Mouse (Mus musculus): Measurements from ENCODE around the gene Ccdc9. TPM values are rescaled to one million over a fixed set of nuclear protein-coding genes. Genes with fewer than 3 reads are reported as not detected.
"Not testable (repeated sequence)": the region's sequence is repeated elsewhere in the genome, so short reads cannot be mapped to it uniquely, and the experiment has no call there.

The Ccdc9 gene
- polyA plus RNA-seq, 1 experiment from 2014 or later, result 49.5 TPM

DNA sequence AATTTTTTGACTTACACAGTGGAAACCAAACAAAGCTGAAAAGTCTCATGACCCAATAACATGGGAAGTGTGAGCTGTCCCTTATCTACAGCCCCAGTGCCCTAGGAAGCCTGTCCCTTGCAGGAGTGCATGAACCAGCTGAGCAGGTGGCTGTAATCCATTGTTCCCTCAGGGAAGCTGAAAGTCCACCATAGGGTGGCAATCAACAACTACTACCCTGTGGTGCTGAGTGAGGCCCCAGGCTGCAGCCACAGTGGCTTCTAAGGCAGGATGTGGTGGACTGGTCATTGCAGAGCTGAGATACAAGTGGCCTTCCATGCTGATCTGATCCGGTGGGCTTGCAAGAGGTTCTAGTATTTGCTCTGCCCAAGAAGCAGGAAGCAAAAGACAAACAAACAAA lies 25.5 kb downstream of the Ccdc9 start:
- no peak for ATAC-seq (ENCODE audit: low FRiP score, low read depth)
- no peaks in the 10 kb centered on the region for H3K36me3 ChIP-seq
- no peak overlapping the region for H3K27ac ChIP-seq
- no peak overlapping the region for H3K9ac ChIP-seq
- WGBS, result 76% methylated on average over 1 of the region's 1 CpGs
- H3K4me3 ChIP-seq, result no peak overlapping the region
- H3K27me3 ChIP-seq (replicated peaks), result no peaks in the 10 kb centered on the region
- H3K4me2 ChIP-seq (replicated peaks), result no peak overlapping the region
- peaks cover 6% of the 10 kb centered on the region; the same call in 1 of the 2 replicates for H3K9me3 ChIP-seq
- no peaks in the 10 kb centered on the region for H3K4me1 ChIP-seq

DNA sequence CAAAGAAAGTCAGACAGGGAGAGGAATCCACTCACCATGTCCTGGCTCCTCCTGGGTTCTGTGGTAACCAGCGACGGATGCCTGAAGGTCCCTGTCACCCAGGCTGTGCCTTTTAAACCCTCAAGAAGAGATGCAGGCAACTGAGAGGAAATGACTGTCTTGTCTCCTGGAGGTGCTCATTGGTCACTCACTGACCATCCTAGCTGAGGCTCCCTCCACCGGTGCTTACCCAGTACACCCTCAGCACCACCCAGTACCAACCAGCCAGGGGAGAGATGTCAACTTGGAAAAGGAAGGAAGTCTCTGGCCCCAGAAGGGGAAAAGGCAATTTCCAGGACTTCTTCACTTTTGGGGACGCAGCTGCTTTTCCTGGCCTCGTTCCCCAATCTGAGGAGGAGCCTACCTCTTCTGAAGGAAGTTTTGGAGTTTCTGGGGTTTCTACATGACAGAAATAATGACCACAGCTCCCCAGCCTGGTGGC lies 27.4 kb downstream of the Ccdc9 start, which contains the start of gene C5ar1:
TSS of gene C5ar1 (minus strand) at position 431 of the 481 bp plus-strand sequence.
- no peak within 1 kb of the TSS for H3K4me2 ChIP-seq (replicated peaks)
- ATAC-seq (ENCODE audit: low FRiP score, low read depth), result no peak

DNA sequence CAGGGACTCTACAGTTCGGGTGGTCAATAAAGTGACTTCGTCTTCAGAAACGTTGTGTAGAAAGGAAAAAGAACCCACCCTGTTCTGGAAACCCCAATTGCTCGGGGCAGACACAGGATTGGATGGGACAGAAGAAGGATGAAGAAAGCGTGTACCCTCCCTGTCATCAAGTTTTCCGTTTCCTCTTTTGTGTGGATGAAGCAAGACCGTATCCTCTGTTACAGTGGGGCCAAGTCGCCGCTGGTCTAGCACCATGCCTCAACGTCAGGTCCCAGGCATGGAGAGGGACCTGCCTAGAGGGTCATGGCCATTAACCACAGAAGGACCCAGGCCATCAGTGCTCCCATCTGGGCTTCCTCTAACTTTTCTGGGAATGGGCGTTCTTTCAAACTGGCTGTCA lies 28.8 kb downstream of the Ccdc9 start:
- 93% methylated on average over 11 of the region's 11 CpGs for WGBS

More for the DNA sequence above, 27.4 kb downstream of the Ccdc9 start, which contains the start of gene C5ar1:
- H3K9me3 ChIP-seq, result no peaks in the 10 kb centered on the region
- H3K36me3 ChIP-seq, result no peaks in the 10 kb centered on the region
- whole genome bisulfite sequencing, result 86% methylated on average over 5 of the region's 5 CpGs
- H3K9ac ChIP-seq, result no peak within 1 kb of the TSS
- H3K4me1 ChIP-seq, result no peaks in the 10 kb centered on the region
- H3K27ac ChIP-seq, result no peak within 1 kb of the TSS
- no peaks in the 10 kb centered on the region for H3K27me3 ChIP-seq (replicated peaks)
- no peak within 1 kb of the TSS for H3K4me3 ChIP-seq

DNA sequence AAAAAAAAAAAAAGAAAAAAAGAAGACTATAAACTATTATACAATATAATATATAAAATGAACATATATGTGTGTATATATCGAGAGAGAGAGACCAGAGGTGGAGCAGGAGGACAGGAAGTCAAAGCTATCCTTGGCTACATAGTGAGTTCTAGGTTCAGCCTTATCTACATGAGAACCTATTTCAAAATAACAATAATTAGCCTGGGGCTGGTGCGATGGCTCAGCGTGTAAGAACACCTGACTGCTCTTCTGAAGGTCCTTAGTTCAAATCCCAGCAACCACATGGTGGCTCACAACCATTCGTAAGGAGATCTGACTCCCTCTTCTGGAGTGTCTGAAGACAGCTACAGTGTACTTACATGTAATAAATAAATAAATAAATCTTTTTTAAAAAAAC lies 30.6 kb downstream of the Ccdc9 start:
- H3K4me2 ChIP-seq (replicated peaks); ATAC-seq (ENCODE audit: low FRiP score, low read depth): not testable (repeated sequence)
- WGBS, result 89% methylated on average over 4 of the region's 4 CpGs

More for the DNA sequence above, 28.8 kb downstream of the Ccdc9 start:
- Histone ChIP-seq H3K4me2 (replicated peaks) (no peak overlapping the region), H3K9me3 (no peaks in the 10 kb centered on the region), H3K4me3 (no peak overlapping the region), H3K27ac (no peak overlapping the region), H3K27me3 (replicated peaks) (no peaks in the 10 kb centered on the region), H3K4me1 (no peaks in the 10 kb centered on the region), H3K9ac (no peak overlapping the region), H3K36me3 (no peaks in the 10 kb centered on the region)
- ATAC-seq (ENCODE audit: low FRiP score, low read depth), result no peak

DNA sequence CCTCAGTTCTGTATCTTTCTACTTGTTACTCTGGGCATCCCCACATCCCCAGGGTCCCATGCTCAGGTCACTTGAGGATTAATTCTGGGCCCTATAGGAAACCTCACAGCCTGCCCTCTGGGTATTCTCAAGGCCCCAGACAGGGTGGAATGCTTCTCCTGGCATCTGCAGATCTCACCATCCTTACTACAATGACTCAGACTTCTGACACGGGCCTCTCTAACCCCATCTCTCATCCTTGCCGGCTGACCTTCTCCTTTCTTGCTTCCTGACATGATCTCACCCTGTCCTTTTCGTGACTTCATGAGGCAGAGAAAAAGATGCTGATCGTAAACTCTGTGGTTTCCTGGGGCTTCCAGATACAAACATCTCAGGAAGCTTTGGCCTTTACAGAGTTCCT lies 32.4 kb downstream of the Ccdc9 start:
- Histone ChIP-seq H3K9me3 (no peaks in the 10 kb centered on the region), H3K4me1 (no peaks in the 10 kb centered on the region), H3K4me3 (no peak overlapping the region), H3K36me3 (no peaks in the 10 kb centered on the region), H3K4me2 (replicated peaks) (no peak overlapping the region), H3K9ac (no peak overlapping the region), H3K27ac (no peak overlapping the region), H3K27me3 (replicated peaks) (no peaks in the 10 kb centered on the region)
- ATAC-seq (ENCODE audit: low FRiP score, low read depth), result no peak
- WGBS, result 63% methylated on average over 4 of the region's 4 CpGs

More for the DNA sequence above, 30.6 kb downstream of the Ccdc9 start:
- H3K27ac ChIP-seq; H3K4me1 ChIP-seq; H3K36me3 ChIP-seq; H3K27me3 ChIP-seq (replicated peaks); H3K4me3 ChIP-seq; H3K9ac ChIP-seq; H3K9me3 ChIP-seq: not testable (repeated sequence)

DNA sequence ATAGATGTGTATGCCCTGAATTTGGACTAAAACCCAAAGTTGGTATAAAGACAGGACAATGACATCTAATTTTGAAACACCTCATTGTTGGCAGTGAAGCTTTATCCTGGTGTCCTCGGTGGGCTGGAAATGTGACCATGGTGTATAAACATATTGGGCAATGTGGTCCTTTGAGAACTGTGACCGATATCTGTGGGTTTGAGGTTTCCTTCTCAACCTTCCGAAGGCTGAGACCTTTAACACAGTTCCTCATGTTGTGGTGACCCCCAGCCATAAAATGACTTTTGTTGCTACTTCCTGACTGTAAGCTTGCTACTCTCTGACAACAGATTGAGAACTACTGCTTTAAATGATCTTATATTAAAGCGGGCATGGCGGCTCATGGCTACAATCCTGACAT lies 35.9 kb downstream of the Ccdc9 start:
- H3K9me3 ChIP-seq, result no peaks in the 10 kb centered on the region
- no peaks in the 10 kb centered on the region for H3K4me1 ChIP-seq
- H3K4me2 ChIP-seq (replicated peaks), result no peak overlapping the region
- ATAC-seq (ENCODE audit: low FRiP score, low read depth), result no peak
- no peak overlapping the region for H3K27ac ChIP-seq
- H3K36me3 ChIP-seq, result no peaks in the 10 kb centered on the region
- no peaks in the 10 kb centered on the region for H3K27me3 ChIP-seq (replicated peaks)
- no peak overlapping the region for H3K4me3 ChIP-seq
- no peak overlapping the region for H3K9ac ChIP-seq
- 87% methylated on average over 5 of the region's 5 CpGs for WGBS

DNA sequence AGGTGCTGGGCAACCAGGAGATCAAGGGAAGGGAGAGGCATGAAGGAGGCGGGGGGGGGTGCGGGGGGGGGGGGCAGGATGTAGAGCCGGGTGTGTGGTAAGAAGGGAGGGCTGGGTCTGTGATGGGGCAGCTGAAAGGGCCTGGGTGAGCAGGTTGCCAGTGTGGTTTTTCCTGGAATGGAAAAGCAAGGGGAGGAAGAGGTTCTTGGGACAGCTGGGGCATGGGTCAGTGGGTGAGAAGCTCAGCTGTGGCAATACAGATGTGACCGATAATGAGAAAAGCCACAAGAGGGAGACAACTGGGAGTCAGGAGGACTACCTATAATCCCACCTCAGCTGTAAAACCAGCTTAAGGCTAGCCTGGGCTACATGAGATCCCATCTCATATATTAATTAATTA lies 40.6 kb downstream of the Ccdc9 start:
- WGBS, result 65% methylated on average over 2 of the region's 4 CpGs
- no peak overlapping the region for H3K27ac ChIP-seq

DNA sequence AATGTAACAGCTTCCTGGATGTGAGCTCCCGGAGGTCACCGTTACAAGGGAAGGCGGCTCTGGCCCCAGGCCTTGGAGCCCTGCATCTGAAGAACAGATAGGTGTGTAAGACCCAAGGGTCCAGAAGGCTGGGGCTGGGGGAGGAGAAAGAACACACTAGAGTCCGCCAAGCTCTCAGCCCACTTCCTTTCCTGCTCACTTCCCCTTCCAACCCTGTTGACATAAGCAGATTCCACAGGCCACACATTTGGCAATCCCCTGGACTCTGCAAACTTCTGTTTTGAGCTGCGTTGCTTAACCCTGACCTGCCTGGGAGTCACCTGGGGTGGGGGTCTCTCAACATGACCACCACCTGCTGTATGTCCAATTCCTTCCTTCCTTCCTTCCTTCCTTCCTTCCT lies 42.5 kb downstream of the Ccdc9 start, which contains the start of gene C5ar2:
TSS of gene C5ar2 (minus strand) at position 88 of the 400 bp plus-strand sequence.
- Histone ChIP-seq H3K9ac (no peak within 1 kb of the TSS), H3K4me3 (no peak within 1 kb of the TSS), H3K4me2 (replicated peaks) (no peak within 1 kb of the TSS), H3K9me3 (no peaks in the 10 kb centered on the region), H3K36me3 (no peaks in the 10 kb centered on the region), H3K4me1 (no peaks in the 10 kb centered on the region), H3K27ac (no peak within 1 kb of the TSS), H3K27me3 (replicated peaks) (no peaks in the 10 kb centered on the region)
- 77% methylated on average over 5 of the region's 5 CpGs for WGBS
- ATAC-seq (ENCODE audit: low FRiP score, low read depth), result no peak

More for the DNA sequence above, 40.6 kb downstream of the Ccdc9 start:
- Histone ChIP-seq H3K36me3 (no peaks in the 10 kb centered on the region), H3K4me2 (replicated peaks) (no peak overlapping the region), H3K27me3 (replicated peaks) (no peaks in the 10 kb centered on the region), H3K9me3 (no peaks in the 10 kb centered on the region), H3K4me1 (no peaks in the 10 kb centered on the region), H3K4me3 (no peak overlapping the region), H3K9ac (no peak overlapping the region)
- no peak for ATAC-seq (ENCODE audit: low FRiP score, low read depth)

DNA sequence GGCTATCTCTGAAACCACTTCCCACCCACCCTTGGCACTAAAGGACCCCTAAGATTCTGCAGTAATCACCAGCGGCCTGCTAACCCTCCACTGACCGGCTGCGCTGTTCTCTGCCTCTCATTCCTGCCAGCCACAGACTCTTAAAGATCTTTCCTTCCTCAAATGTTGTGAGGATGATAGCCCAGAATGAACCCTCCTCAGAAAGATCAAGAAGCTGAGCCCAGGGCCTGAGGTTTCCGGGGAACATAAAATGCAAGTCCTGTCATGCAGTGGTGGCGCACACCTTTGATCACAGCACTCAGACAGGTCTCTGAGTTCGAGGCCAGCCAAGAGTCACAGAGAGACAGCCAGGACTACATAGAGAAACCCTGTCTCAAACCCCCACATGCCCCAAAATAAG lies 44.4 kb downstream of the Ccdc9 start:
- no peak overlapping the region for H3K4me3 ChIP-seq
- H3K4me2 ChIP-seq (replicated peaks), result no peak overlapping the region
- H3K36me3 ChIP-seq, result no peaks in the 10 kb centered on the region
- 91% methylated on average over 6 of the region's 6 CpGs for WGBS
- no peak overlapping the region for H3K27ac ChIP-seq
- no peak for ATAC-seq (ENCODE audit: low FRiP score, low read depth)
- no peaks in the 10 kb centered on the region for H3K4me1 ChIP-seq
- no peaks in the 10 kb centered on the region for H3K9me3 ChIP-seq
- H3K9ac ChIP-seq, result no peak overlapping the region
- no peaks in the 10 kb centered on the region for H3K27me3 ChIP-seq (replicated peaks)

DNA sequence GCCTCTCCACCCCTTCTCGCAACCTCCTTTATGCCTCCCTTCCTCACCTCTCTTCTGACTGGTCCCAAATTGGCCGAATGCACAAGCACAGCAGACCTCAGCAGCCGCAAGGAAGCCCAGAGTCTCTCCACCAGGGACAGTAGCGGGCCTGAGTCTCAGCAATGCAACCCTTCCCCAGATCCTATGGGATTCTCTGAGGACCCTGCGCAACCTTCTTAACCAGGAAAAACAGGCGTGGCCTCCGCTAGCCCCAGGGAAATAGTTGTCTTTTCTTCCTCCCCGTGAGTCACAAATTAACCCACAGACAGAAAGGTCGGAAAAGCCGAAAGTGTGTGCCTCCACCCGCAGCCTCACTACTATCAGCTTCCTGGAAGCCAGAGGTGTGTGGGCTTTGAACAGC lies 44.8 kb downstream of the Ccdc9 start:
- ATAC-seq (ENCODE audit: low FRiP score, low read depth), result no peak
- WGBS, result 62% methylated on average over 11 of the region's 11 CpGs
- H3K27ac ChIP-seq, result no peak overlapping the region

DNA sequence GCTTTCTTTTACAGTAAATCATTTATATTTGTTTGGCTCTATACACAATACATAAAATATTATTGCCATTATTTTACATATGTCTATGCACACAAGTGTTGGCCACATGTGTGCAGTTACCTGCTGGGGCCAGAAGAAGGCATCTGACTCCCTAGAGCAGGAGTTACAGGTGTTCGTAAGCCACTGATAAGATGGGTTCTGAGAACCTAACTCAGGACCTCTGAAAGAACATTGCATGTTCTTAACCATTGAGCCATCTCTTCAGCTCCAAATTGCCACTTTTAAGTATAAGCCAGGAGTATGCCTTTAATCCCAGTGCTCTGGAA lies 45.7 kb downstream of the Ccdc9 start:
- no peaks in the 10 kb centered on the region for H3K36me3 ChIP-seq
- no peak for ATAC-seq (ENCODE audit: low FRiP score, low read depth)
- H3K27me3 ChIP-seq (replicated peaks), result no peaks in the 10 kb centered on the region
- no peak overlapping the region for H3K4me2 ChIP-seq (replicated peaks)
- H3K27ac ChIP-seq, result no peak overlapping the region
- 98% methylated on average over 1 of the region's 1 CpGs for WGBS
- H3K4me3 ChIP-seq, result no peak overlapping the region
- H3K9ac ChIP-seq, result no peak overlapping the region
- H3K4me1 ChIP-seq, result no peaks in the 10 kb centered on the region
- H3K9me3 ChIP-seq, result no peaks in the 10 kb centered on the region

More for the DNA sequence above, 44.8 kb downstream of the Ccdc9 start:
- H3K4me3 ChIP-seq, result no peak overlapping the region
- H3K9me3 ChIP-seq, result no peaks in the 10 kb centered on the region
- H3K36me3 ChIP-seq, result no peaks in the 10 kb centered on the region
- H3K27me3 ChIP-seq (replicated peaks), result no peaks in the 10 kb centered on the region
- H3K9ac ChIP-seq, result no peak overlapping the region
- no peak overlapping the region for H3K4me2 ChIP-seq (replicated peaks)
- no peaks in the 10 kb centered on the region for H3K4me1 ChIP-seq

DNA sequence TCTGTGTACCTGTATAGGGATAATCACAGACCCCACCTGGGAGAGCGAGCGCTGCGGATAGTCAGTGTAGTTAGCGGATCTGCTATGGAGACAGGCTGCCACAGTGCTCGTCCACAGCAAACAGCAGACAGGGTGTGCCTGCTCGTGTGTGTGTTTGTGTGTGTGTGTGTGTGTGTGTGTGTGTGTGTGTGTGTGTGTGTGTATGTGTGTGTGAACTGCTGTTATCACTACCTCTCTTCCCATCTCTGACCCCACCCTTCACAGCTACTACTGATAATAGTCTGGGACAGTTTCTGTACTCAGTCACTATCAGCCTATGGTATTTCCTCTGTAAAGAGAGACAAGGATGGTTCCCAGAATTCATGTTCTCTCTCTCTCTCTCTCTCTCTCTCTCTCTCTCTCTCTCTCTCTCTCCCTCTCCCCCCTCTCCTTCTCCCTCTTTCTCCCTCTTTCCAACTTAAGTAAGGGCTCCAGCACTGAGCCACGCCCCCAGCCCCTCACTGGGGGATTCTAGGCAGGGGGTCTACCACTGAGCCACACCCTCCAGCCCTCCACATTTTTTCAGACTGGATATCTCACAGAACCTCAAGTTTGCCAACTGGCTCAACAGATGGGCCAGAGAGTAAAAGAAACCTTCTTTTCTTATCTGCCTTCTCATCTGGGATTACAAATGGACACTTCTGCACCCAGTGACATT lies 46.2 kb downstream of the Ccdc9 start:
- no peaks in the 10 kb centered on the region for H3K9me3 ChIP-seq
- no peaks in the 10 kb centered on the region for H3K4me1 ChIP-seq
- 81% methylated on average over 7 of the region's 7 CpGs for WGBS
- no peak overlapping the region for H3K27ac ChIP-seq
- H3K4me3 ChIP-seq, result no peak overlapping the region
- no peaks in the 10 kb centered on the region for H3K36me3 ChIP-seq
- no peak overlapping the region for H3K4me2 ChIP-seq (replicated peaks)
- H3K9ac ChIP-seq, result no peak overlapping the region
- H3K27me3 ChIP-seq (replicated peaks), result no peaks in the 10 kb centered on the region
- ATAC-seq (ENCODE audit: low FRiP score, low read depth), result no peak

DNA sequence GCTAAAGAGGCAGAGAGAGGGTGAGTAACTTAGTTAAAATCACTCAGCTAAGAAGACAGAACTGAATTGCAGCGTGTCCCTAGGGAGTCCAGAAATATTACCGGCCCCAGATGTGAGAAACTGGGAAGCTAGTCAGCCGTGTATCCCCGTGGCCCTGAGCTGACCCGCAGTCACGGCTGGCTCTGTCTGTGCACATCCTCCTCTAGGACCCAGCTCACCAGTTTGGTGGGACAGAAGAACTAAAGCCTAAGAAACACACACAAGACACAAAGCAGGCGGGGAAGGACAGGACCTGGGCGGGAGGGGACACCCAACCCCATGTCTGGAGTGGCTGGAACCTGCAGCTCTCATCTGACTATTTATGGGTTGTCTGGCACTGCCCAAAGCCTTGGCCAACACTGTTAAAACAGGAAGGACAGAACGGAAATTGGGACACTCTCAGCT lies 47.0 kb downstream of the Ccdc9 start:
- Histone ChIP-seq H3K36me3 (no peaks in the 10 kb centered on the region), H3K4me2 (replicated peaks) (no peak overlapping the region), H3K27me3 (replicated peaks) (no peaks in the 10 kb centered on the region), H3K4me1 (no peaks in the 10 kb centered on the region), H3K4me3 (no peak overlapping the region), H3K9ac (no peak overlapping the region), H3K27ac (no peak overlapping the region), H3K9me3 (no peaks in the 10 kb centered on the region)
- no peak for ATAC-seq (ENCODE audit: low FRiP score, low read depth)
- WGBS, result 64% methylated on average over 9 of the region's 9 CpGs

All from neural tube, embryonic 12.5 days (tissue).